Mouse (Mus musculus) CD4-positive, CD25-positive, alpha-beta regulatory T cell, adult 4 months (primary cell): Measurements from ENCODE around the gene Olfml3. TPM values are rescaled to one million over a fixed set of nuclear protein-coding genes. Genes with fewer than 3 reads are reported as not detected.

Experiments
- ATAC-seq: one replicate; pipeline ENCODE4 v1.8.0; 2017
- polyA plus RNA-seq, 2 experiments: library from polyadenylated mRNA; unstranded; fragments of 100-300 nt; shearing (Covaris generic); gene quantifications; one replicate each; pipeline ENCODE4 v1.2.1; 2017

Gene Olfml3
- polyA plus RNA-seq: under 1 TPM; 0.34 to 0.78 TPM

- ATAC-seq: peak; percentile 81
These were observed at the start of gene Olfml3 for GRCm38 (mm10) chr3:103737778-103738571. Olfml3 (minus strand) TSS chr3:103738001.

DNA sequence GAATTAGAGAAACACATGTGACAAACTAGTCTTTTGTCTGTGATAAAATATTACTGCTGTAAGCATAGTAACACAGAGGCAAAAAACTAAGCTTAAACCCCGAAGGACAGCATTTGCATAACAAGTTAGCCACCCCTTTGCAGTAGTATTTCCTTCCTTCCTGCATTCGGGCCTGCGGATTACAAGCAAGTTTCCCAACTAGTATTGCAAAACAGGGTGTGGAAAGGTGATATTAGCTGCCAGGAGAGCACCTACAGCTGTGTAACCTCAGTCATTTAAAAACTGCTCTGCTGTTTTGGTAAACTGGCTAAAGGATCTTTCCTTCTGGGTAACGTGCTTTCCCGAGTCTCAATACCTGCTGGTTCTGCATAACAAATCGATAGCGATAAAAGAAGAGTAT, 49.4 kb upstream of the Olfml3 start:
- no peak for ATAC-seq

DNA sequence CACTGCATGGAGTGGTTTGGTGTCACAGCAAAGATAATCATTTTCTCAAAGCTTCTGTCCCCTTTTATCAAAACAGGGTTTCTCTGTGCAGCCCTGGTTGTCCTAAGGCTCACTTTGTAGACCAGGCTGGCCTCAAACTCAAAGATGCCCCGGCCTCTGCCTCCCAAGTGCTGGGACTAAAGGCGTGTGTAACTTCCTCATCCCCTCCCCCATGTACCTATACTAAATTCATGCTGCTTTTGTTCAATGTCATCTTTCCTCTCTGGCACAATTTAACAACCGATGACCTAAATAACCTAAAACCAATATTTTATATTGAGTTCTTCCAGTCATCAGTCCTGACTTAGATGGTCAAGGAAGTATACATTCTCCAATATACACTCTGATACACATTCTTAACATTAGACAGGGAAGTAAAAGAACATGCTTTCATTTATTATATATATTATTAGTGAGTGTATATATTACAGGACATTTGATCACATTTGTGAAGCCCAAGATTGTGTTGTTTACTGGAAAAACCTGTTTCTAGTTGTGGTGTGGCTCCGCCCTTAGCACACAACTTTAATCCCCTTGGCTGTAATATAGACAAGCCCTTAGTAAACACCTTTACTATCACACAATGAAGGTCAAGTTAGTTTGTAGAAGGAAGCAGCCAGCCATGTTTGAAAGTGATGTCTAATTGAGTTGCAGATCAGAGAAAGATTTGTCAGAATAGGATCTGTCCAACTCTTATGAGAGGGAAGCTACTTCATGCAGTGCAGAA, 45.2 kb upstream of the Olfml3 start:
- no peak for ATAC-seq

- peak; percentile 65 for ATAC-seq
These were observed 43.0 kb upstream of the Olfml3 start for GRCm38 (mm10) chr3:103780777-103781176.

- ATAC-seq: peak; percentile 15
These were observed 42.5 kb upstream of the Olfml3 start for GRCm38 (mm10) chr3:103780271-103780670.

DNA sequence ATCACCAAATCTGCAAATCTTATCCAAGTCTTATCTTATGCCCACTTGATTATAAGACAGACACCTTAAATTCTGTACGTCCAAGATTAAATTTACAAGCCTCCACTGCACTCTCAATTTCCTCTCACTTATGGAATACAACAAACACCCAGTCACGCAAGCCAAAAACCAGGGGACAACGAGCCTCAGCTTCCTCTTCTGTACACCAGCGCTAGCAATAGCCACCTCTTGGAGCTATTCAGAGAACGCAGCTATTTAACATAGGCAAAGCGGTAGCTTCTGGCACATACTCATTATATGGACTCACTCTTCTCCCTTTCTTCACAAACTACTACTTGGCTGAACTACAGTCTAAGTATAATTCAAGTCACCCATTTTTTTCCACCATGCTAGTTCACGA, 41.4 kb upstream of the Olfml3 start:
- ATAC-seq: no peak

- no peak for ATAC-seq
These were observed 40.9 kb upstream of the Olfml3 start for GRCm38 (mm10) chr3:103778660-103779059.

GRCm38 (mm10) chr3:103777940-103778339, 40.1 kb upstream of the Olfml3 start:
- ATAC-seq: no peak

DNA sequence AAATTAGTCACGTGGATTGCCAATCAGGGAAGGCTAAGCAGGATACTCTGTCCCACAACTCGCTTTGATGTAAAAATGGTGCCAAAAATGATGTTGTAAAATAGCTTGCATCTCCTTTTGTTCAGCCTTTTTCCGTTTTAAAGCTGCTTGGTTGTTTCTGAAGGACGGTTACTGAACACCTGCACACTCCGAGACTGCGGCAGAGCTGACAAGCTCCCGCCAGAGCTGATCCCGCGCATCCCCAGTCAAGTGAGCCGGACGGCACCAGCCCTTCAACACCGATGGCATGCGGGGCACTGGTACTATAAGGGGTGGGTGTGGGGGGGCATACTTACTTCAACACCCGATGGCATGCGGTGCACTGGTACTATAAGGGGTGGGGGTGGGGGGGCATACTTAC, 36.2 kb upstream of the Olfml3 start:
- peak; percentile 6 for ATAC-seq

- peak; percentile 28 for ATAC-seq
These were observed 35.7 kb upstream of the Olfml3 start for GRCm38 (mm10) chr3:103773508-103773907.

- peak; percentile 78 for ATAC-seq
These were observed 35.0 kb upstream of the Olfml3 start for GRCm38 (mm10) chr3:103772846-103773245.

GRCm38 (mm10) chr3:103771531-103772130, 33.8 kb upstream of the Olfml3 start:
- ATAC-seq: no peak

GRCm38 (mm10) chr3:103766789-103767188, 29.0 kb upstream of the Olfml3 start:
- ATAC-seq: no peak

GRCm38 (mm10) chr3:103759261-103759970, 21.6 kb upstream of the Olfml3 start:
- ATAC-seq: no peak

- no peak for ATAC-seq
These were observed 20.7 kb upstream of the Olfml3 start for GRCm38 (mm10) chr3:103758456-103758855.

- ATAC-seq: no peak
These were observed 19.1 kb upstream of the Olfml3 start for GRCm38 (mm10) chr3:103756920-103757319.

GRCm38 (mm10) chr3:103755351-103755750, 17.6 kb upstream of the Olfml3 start:
- no peak for ATAC-seq

GRCm38 (mm10) chr3:103751558-103751957, 13.8 kb upstream of the Olfml3 start:
- no peak for ATAC-seq

- ATAC-seq: no peak
These were observed 8.9 kb upstream of the Olfml3 start for GRCm38 (mm10) chr3:103746711-103747110.

GRCm38 (mm10) chr3:103745001-103745770, 7.4 kb upstream of the Olfml3 start:
- no peak for ATAC-seq

DNA sequence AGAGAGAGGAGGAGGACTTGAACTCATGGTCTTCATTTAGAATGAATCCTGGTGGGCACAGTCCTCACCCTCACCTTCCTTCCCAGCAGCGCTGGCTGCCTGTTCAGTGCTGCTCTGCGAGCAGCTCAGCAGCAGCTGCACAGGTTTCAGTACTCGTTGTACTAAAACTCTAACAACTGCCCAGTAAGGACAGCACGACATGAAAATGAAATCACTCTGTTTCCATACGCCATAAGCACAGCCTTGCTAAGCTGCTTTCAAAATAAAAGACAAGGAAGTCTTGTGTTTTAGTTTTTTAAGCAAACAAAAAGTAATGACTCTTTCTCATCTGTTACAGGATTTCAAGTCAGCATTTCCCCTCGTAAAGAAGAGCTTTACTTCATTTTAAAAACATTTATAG, 5.4 kb upstream of the Olfml3 start:
- ATAC-seq: no peak

- peak; percentile 22 for ATAC-seq
These were observed 2.5 kb upstream of the Olfml3 start for GRCm38 (mm10) chr3:103740342-103740741.
